8 mouse cellular contexts compared by ENCODE assay signal in genomic region chr16:55468833-55469458, GRCm38 (mm10).
DNase-seq lines count a peak whose midpoint lies in the region; ATAC-seq lines count a peak whose summit lies in the region.

No protein-coding gene starts in this region.

- peak; percentile 97 for ATAC-seq in megakaryocyte progenitor cell, adult 5-6 weeks (replicated peaks; ENCODE audit: poor library complexity)
- no peak for ATAC-seq in erythroblast, adult 5-6 weeks (replicated peaks; ENCODE audit: low FRiP score, poor library complexity, severe bottlenecking)

- peak; percentile 76 for DNase-seq in ZHBTc4 (ENCODE audit: low read depth, low spot score)
- DNase-seq in cerebellum, postnatal 36 days: peak; percentile 53
- DNase-seq in gastrocnemius, adult 18-20 months (ENCODE audit: low spot score): peak; percentile 48
- DNase-seq in hindlimb bud, embryonic 11.5 days (ENCODE audit: extremely low spot score, low read depth, low spot score): peak; percentile 86
- peak; percentile 85 for DNase-seq in left cerebral cortex, adult 11 months (ENCODE audit: low spot score)
- peak; percentile 78 to 81 for DNase-seq in right cerebral cortex, postnatal 36 days (ENCODE audit: low spot score in 2 of 2)
